Mouse (Mus musculus) lung, postnatal 36 days (tissue): ENCODE measurements around the gene Rfx1.

Experiments
- DNase-seq: peaks from one replicate; pipeline ENCODE4 v3.0.0; 2022; ENCODE audit warnings: mixed read lengths

Rfx1 gene

DNA sequence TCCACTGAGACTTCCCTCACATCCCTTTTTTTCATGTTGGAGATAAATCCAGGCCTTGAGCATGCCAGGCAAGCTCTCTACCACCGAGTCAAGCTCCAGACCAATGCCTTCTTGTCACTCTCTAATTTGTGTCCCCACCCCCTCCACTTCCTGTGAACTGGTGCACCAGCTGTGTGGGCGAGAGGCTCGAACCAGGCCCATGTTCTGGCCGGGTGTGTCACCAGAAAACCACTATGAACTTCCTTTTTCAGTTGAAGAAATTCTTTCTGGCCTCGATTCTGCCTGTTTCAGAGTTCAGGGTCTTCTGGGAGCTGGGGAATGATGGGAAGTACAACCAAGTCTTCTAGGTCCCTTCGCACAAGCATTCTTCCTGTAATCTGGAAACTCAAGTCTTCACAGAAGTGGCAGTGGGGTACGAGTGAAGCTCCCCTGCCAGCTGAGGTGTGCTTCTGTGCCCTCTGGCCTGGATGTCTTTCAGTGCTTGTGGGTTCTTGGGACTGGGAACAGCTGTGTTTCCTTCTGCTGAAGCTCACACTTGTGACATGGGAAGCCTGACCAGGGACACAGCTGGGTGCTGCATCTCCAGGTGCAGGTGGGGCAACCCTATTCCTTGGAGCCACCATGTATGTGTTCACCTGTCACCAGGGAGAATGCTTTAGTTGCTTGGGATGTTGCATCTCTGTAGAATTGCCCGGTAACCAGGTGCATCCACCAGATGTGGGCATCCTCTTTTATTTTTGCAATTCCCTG is 2.6 kb upstream of the Rfx1 start:
- peak; percentile 85 for DNase-seq

DNA sequence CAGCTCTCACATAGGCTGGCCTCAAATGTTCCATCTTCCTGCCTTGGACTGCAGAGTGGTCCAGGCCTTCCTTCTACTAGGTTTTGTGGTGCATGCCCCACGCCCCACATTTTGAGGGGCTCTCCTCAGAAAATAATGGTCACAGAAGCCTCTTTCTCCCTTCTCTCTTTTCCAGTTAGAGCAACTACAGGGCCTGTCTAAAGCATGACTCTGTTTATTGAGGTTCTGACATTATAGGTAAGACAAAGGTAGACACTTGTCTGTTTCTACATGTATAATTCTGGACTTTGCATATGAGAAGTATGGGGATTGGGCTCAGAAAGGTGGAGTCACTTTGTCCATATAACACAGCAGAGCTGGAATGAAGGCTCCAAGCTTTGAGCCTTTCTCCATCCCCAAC is 1.6 kb upstream of the Rfx1 start, which contains the start of gene Gm10643:
TSS of gene Gm10643 (minus strand) at position 101 of the 400 bp plus-strand sequence.
- no peak for DNase-seq

DNA sequence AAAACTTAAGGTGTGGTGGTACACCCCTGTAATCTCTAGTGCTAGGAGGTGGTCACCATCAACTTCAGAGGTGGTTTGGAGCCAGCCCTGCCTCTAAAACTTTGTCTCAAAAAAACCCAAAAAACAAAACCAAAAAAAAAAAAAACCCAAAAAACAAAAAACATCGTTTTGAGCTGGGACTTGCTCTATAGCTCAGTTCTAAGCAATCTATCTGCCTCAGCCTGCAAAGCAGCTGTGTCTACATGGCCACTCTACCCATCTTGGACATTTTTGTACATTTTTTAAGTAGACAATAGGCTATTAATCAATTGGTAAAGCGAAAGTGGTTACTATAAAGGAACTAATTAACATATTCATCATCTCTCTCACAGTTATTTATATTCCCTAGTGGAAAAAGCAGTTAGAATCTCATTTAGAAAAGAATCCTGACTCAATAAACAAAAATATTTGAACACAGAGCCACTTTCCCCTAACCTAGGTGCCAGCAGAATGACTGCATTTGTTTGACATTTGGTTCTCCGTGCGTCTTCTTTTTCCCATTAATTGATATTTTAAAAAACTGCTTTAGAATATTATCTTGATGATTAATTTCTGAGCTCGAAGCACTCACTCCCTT is 1.1 kb upstream of the Rfx1 start:
- no peak for DNase-seq

DNA sequence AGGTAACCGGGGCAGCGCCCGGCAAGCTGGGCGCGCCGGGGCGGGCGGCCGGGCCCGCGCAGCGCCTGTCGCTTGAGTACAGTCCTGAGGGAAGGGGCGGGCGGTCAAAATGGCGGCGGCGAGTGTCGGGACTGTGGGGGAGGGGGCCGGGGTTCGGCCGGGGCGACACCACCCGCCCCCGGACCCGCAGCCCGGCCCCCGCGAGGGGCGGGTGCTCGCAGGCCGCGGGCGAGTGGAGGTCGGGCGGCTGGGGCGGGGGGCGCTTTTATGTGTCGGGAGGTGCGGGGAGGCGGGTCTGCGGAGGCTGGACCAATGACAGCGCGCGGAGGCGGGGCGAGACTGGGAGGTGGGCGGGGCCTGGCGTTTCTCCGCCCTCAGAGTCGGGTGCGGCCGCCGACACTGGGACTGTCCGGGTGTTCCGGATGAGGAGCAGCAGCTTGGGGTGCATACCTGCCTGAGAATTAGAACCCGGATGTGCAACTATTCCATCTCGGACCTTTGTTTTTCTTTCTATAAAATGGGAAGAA is 476 bp downstream of the Rfx1 start:
- peak; percentile 97 for DNase-seq

DNA sequence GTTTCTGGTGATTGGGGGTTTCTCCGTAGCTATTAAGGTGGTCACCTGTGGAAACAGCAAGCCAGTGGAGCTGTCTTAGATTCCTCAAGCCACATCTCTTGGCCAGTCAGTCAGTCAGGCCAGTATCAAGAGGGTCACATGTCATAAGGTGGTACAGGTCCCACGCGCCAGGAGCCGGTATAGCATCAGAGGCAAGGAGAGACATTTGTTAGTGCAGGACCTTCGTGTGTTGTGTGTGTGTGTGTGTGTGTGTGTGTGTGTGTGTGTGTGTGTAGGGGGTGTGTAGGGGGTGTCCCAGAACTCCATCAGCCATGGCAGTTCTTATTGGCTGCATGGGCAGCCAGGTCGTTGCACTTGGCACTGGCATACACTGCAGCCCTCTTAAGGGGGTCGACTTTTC is 1.3 kb downstream of the Rfx1 start:
- no peak for DNase-seq

DNA sequence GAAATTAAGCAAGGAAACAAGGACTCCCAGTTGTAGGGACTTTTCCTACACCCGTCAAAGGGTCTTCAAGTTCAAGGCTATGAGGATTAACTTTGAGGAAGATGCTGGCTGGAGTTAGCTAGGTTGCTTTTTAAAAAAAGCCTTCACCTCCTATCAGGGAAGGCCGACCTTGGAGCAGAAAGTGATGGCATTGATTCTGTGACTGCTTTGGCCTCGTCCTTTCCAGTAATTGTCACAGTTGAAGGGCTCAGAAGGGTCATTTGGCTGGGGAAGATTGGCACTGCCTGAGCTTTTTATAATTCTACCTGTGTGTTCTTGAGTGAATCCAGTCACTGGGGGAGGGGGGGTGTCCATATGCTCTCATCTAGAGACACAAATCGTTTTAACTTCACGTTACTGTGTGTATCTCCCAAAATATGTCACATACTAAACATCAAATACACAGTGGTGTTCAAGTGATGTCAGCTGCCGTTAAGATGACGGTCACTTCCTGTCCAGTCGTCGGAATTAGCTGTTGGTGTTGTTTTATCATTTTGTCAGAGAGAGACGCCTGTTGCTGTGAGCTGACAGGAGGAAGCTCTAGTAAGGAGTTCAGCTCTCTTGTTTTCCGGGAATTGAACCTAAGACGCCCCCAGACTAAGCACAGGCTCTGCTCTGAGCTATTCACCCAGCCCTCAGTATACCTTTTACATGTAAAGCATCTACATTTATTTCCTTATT is 1.8 kb downstream of the Rfx1 start:
- peak; percentile 41 for DNase-seq

DNA sequence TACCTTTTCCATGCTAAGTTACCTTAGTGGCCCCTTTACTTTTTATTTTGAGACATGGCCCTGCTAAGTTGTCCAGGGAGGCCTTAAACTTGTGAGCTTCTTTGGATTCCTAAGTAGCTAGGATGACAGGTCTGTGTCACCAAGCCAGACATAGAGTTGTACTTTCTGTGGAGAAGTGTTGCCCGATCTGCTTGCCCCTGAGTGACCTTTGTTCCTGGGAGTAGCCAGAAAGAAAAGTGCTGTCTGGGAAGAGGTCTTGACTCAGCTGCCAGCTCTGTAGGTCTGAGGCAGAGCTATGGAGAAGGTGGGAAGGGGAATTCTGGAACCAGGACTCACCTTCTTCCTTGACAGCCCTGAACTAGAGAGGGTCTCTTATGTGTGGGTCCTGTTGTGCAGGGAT is 2.5 kb downstream of the Rfx1 start:
- peak; percentile 19 for DNase-seq

DNA sequence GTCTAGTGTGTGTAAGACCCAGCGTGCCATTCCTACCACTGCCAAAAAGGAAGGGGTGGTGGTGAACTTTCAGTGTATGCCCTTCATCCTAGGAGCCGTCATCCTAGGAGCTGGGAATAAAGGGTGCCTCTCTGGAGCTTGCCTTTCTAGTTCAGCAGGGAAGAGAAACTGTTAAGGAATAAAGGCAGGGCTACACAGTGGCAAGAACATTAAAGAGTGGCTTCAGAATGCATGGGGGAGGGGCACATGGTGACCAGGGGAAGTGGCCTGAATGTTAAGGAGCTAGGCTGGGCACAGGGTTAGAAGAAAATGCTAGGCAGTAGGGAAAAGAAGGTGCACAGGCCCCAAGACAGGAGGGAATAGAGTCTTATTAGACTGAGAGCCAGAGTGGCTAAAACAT is 3.1 kb downstream of the Rfx1 start:
- peak; percentile 48 for DNase-seq

DNA sequence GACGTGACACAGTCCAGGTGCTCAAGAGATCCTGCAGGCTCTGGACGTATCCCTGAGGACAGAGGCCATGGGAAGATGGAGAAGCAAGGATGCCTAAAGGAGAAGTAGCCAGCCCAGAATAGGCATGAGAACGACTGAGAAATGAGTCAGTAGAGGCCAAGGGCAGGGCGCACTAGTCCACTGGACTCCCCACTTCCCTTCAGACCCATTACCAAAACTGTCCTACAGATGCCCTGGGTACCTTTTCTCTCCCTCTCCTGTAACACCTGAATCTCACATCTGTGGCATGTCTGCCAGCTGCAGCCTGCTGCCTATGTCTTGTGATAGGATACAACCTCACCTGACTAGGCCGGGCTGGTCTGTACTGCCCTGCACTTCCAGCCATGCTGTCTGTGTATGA is 3.6 kb downstream of the Rfx1 start:
- DNase-seq = peak; percentile 22

DNA sequence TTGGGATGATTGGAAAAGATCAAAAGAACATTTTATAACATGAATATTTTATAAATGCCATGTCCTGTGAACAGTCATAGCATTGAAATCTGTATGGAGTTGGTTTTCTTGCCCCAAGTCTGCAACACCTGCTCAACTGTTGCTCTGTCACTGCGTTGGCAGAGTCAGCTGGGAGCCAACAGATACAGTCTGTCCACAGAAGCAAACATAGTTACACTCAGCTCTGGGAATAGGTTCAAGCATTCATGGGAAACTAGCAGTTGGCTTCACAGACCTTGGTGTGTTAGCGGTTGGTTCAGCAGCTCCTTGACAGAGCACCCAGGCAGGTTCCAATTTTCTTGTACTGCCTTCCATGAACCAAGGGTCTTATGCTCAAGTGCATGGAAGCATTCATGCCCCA is 4.0 kb downstream of the Rfx1 start:
- DNase-seq = no peak

DNA sequence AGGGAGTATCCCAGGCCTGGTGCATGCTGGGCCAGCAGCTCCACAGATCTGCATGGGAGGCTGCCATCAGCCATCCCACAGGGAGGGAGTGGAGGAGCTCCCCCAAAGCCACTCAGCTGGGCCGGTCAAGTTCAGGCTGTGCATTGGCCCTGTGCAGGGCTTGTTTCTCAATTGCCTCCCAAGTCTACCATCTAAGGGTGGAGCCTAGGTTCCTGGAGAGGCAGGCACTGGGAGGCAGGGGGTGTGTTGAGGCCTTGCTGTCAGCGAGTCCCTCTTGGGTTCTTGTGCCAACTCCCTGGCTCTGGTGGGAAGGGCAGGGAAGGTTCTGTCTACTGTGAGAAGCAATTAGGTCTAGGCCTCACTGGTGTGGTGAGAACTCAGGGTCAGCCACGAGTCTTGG is 5.3 kb downstream of the Rfx1 start:
- DNase-seq = peak; percentile 20

DNA sequence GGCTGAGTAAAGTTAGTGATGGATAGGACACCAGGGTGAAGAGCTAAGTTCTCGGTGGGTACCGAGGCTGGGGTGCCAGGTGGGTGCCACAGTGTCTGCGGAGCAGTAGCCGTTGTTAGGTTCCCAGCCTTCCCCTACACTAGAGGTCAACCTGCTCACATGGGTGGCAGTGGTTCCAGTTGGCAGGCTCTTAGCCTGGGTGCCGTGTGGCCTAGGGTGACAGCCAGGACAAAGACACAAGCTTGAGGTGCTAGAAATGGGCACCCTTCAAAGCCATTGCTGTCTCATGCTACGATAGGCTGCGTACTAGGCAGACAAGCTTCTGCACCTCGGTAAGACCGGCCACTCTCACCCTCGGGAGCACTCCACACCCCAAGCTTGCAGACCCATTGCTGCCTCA is 5.7 kb downstream of the Rfx1 start:
- DNase-seq = no peak

DNA sequence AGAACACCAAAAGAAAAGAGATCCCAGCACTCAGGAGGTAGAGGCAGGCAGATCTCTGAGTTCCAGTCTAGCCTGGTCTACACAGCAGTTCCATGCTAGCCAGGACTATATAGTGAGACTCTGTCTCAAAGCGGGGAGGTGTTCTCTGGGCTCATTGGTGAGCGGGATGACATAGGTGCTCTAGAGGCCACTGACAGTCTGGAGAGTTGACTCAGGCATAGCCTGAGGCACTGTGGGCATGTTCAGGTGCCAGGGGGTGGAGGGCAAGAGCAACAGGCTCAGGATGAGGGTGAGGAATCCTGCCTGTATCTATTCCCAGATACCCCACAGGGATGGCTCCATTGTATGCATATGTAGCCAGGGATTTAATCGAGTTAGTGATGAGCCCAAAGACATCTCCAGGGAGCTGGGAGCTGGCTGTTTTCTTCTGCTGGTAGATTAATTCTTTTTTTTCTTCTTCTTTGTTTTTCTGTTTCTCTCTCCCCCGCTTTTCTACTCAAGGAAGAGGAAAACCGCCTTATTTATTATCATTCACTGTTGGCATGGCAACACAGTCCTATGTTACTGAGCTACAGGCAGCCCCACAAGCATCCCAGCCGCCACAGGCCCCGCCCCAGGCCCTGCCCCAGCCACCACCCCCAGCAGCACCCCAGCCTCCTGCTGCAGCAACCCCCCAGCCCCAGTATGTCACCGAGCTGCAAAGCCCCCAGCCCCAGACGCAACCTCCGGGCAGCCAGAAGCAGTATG is 6.8 kb downstream of the Rfx1 start:
- DNase-seq = peak; percentile 32

DNA sequence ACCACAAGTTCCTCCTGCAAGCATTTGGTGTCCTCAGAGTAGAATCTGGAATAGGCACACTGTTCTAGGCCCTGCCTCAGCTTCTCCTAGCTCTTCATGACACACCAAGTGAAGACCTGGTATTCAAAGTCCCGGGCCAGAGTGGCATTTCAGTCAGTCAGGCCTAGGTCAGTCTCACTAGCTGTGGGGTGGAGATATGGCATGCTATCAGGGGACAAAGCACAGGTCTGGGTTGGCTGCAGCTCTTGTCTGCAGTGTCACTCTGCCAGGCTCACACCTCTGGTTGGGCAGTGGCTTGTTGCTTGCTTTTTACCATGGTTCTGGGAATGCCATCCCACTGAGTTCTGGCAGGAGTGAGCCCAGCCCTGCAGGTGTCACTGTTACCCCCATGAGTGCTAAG is 9.8 kb downstream of the Rfx1 start:
- no peak for DNase-seq

DNA sequence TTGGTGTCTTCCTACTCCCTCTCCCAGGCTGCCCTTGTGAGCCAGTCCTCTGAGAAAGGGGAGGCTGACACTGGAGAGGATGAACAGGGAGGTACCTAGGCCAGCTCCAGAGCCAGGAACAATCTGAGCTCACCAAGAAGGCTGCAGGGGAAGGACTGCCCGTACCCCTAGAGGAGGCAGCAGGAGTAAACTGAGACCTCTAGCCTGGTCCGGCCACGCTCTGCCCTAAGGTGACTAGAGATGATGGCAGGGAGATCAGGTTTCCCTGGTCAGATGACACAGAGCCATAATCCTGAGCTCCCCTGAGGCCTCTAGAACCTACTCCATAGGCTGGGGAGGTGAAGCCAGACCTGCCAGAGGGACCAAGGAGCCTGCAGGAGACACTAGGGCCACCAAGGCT is 10.2 kb downstream of the Rfx1 start:
- no peak for DNase-seq

DNA sequence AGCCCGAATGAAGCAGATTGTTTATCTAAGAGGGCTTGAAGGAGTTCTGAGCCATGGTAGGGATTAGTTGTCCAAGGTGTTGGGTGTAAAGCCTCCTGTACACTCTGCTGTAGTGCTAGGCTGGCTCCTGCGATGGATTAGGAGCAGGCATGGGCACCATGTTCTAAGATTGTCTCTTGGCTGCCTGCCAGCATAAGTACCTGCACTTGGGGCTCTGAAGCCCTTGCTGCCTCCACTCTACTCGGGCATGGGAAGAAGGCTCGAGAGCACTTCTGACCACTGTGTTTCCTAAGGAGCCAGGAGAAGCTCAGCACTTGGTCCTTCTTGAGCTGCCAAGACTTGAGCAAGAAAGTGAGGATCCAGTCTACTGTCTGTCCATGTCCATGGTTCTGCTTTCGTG is 12.6 kb downstream of the Rfx1 start:
- DNase-seq = peak; percentile 70

DNA sequence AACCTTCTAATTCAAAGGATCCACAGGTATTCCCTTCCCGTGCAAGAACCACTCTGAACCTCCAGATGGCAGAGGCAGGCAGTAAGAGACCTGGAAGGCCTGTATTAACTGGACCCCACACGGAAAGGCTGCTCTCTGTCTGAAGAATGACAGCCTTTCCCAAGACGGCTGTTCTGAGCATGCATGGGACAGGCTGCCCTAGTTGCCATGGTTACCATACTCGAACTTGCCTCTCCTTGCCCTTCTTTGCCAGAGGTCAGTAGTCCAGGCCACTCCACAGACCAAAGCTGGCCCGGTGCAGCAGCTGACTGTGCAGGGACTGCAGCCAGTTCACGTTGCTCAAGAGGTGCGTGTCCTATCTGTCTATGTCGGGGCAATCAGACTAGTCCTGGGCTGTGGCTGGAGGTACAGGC is 17.2 kb downstream of the Rfx1 start:
- DNase-seq = peak; percentile 47

DNA sequence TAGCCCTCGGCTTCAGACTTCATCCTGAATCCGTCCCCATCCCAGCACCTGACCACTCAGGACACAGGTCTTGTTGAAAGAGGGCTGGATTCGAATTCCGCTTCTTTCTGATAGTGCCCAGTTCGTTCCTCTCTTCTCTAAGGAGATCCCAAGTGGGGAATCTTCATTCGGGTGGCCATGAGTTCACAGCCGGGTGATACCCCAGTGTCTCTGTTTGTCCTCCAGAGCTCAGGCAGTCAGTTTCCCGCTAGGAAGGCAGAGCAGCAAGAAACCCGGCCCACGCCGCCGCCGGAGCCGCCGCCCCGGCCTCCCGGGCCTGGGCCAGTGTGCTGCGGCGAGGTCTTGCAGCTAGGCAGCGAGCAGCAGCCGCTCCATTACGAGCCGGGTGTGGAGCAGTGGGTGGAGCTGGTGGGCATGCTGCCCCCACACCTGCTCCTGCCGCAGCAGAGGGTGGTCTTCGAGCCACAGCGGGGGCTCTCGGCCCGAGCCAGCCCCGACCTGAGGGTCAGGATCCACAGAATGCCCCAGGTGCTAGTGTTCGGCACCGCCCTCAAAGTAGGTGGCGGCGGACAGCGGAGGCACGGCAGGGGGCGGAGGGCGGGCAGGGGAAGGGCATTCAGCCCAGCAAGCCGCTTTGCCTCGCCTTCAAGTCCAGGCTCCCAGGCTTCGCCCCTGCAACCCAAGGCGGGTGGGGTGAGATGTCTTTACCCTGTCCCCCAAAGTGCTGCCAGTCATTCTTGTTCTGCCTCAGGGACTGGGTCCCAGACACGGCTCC is 17.9 kb downstream of the Rfx1 start:
- no peak for DNase-seq

DNA sequence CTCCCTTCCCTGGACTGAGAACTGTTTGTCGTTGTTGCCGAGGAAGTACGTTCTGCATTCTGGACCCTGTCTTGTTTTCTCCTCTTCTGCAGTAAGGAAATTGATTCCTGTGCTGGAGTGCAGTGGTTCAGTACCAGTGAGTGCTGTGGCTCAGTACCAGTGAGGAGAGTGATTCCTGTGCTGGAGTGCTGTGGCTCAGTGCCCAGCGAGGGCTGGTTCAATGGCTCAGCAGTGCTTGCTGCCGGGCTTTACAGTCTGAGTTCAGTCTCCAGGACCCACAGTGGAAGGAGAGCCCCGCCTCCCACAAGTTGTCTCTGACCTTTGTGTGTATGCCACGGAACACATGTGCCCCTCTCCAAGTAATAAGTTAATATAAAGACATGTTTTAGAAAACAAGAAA is 20.5 kb downstream of the Rfx1 start:
- no peak for DNase-seq

DNA sequence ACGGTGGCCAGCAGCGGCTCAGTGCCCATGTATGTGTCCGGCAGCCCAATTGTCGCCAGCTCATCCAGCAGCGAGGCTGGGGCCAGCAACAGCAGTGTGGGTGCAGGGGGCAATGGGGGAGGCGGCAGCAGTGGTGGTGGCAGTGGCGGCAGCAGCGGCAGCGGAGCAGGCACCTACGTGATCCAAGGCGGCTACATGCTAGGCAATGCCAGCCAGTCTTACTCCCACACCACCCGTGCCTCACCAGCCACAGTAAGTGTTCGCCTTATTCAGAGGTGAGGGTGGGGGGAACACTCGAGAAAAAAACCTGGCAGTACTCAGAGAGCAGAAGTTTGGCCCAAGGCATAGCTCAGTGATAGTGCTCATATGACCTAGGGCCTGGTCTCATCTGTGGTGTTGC is 21.2 kb downstream of the Rfx1 start:
- DNase-seq = no peak

DNA sequence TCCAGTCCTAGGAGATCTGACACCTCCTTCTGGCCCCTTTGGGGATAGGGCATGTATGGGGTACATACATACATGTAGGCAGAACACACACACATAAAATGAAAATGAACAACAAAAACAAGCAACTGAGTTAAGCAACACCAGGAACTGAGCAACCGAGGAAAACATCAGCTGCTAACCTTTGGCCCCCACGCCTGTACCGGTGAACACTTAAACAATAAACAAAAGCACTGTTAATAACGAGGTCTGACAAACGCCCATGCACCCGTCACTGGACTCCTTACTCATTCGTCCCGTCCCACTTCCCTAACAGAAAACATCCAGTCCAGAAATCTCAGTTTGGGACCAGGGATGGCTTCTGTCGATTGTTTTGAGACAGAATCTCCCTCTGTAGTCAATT is 22.6 kb downstream of the Rfx1 start:
- DNase-seq = no peak

DNA sequence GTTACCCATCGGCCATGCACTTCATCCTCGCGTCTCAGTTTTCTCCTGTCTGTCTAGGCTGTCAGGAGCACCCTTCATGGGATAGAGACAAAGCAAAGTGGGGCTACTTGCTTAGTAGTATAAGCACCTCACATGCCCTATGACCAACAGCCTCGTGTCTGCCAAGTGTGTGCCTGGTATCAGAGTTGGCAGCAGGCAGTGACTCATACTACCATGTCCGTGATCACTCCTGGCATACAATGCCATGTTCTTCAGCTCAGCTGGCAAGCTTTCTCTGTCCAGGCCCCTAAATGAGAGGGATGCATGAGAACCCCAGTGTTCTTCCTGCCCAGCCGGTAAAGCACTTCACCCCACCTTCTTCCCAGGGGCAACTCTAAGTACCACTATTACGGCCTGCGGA is 24.0 kb downstream of the Rfx1 start:
- DNase-seq = no peak
